Mouse (Mus musculus) stomach, postnatal 0 days (tissue): ENCODE measurements around the gene Rcor1.

ENCODE experiments used
- CTCF ChIP-seq: IDR thresholded peaks from 2 replicates; pipeline ENCODE4 v1.5.1; 2016; ENCODE audit warnings: antibody characterized with exemption, low read depth, mild to moderate bottlenecking, moderate library complexity
- EP300 ChIP-seq: optimal IDR thresholded peaks from 2 replicates; pipeline ENCODE3; 2016; ENCODE audit warnings: antibody characterized with exemption

DNA sequence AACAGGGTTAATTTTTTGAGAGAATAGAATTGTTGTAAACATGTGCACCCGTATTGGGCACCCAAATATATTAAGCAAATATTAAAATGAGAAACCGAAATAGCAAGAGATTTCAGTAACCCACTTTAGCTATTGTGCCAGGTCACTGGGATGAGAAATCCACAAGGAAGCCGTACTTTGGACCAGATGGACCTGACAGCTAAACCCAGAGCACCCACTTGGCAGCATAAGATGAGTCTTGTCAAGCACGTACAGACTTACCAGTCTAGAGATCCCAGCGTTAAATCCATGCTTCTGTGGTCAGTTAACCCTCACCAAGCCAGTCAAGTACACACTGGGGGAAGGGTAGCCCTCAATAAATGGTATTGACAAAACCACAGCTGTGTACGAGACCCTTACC lies 86.5 kb downstream of the Rcor1 start:
- no peak for TF ChIP-seq EP300
- TF ChIP-seq CTCF = no peak
